Mouse (Mus musculus): ENCODE measurements around the gene Mthfd1l. TPM values are rescaled to one million over a fixed set of nuclear protein-coding genes. Genes with fewer than 3 reads are reported as not detected.

Mthfd1l gene
- polyA plus RNA-seq, 1 experiment = 15.5 TPM

DNA sequence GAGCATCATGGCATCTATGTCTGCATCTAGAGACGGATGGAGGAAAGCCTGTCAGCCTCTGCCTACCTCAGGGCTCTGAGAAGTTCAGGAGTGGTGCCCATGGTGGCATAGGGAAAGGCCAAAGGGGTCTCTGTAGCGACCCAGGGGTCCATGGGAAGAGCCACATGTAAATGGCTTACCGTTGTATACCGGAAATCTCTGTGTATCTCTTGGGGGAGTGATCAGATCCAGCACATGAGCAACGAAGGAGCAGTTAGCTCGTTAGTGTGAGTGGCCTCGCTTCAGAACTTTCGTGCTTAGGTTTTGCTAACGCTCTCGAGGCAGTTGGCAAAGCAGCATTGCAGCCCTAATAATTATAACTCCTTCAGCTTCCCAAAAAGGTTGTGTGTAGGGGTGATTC, 169.9 kb downstream of the Mthfd1l start:
- WGBS = 93% methylated on average over 10 of the region's 10 CpGs
- H3K4me1 ChIP-seq (ENCODE audit: control insufficient read depth, insufficient read depth, low read length) = no peaks in the 10 kb centered on the region
- TF ChIP-seq CTCF (IDR thresholded peaks at IDR 0.05; ENCODE audit: control insufficient read depth, insufficient read depth, low read length) (no peak), POLR2A (IDR thresholded peaks at IDR 0.05; ENCODE audit: borderline replicate concordance, control insufficient read depth, low read depth, low read length) (no peak)

DNA sequence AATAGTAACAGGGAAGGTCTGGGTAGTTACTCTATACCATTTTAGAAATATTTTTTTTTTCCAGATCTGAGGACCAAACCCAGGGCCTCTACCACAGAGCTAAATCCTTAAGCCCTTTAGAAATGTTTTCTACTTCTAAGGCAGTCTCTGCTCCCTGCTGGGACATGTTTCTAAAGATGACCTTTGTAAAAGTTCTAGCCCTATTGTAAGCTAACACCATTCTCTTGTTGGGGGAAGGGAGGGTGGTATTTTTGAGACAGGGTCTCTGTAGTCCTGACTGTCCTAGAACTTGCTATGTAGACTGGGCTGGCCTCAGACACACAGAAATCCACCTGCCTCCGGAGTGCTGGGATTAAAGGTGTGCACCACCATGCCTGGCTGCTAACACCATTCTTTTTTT, 170.5 kb downstream of the Mthfd1l start:
- Histone ChIP-seq H3K4me1 (ENCODE audit: control insufficient read depth, insufficient read depth, low read length) (no peaks in the 10 kb centered on the region), H3K4me3 (replicated peaks; ENCODE audit: control insufficient read depth, low read depth, low read length) (no peak overlapping the region), H3K27ac (ENCODE audit: control insufficient read depth, insufficient read depth, low read depth, low read length, poor library complexity) (no peak overlapping the region)
- TF ChIP-seq POLR2A (IDR thresholded peaks at IDR 0.05; ENCODE audit: borderline replicate concordance, control insufficient read depth, low read depth, low read length) = no peak
- TF ChIP-seq CTCF (IDR thresholded peaks at IDR 0.05; ENCODE audit: control insufficient read depth, insufficient read depth, low read length) = no peak
- WGBS = 92% methylated on average over 1 of the region's 1 CpGs

More for the DNA sequence above, 169.9 kb downstream of the Mthfd1l start:
- Histone ChIP-seq H3K27ac (ENCODE audit: control insufficient read depth, insufficient read depth, low read depth, low read length, poor library complexity) (no peak overlapping the region), H3K4me3 (replicated peaks; ENCODE audit: control insufficient read depth, low read depth, low read length) (no peak overlapping the region)

- WGBS = 87% methylated on average over 16 of the region's 16 CpGs
- Histone ChIP-seq H3K27ac (ENCODE audit: control insufficient read depth, insufficient read depth, low read depth, low read length, poor library complexity) (no peak overlapping the region), H3K4me1 (ENCODE audit: control insufficient read depth, insufficient read depth, low read length) (no peaks in the 10 kb centered on the region), H3K4me3 (replicated peaks; ENCODE audit: control insufficient read depth, low read depth, low read length) (no peak overlapping the region)
- no peak for TF ChIP-seq CTCF (IDR thresholded peaks at IDR 0.05; ENCODE audit: control insufficient read depth, insufficient read depth, low read length)
Observed at GRCm38 (mm10) chr10:4145080-4145807, 172.3 kb downstream of the Mthfd1l start.

GRCm38 (mm10) chr10:4146947-4147346, 174.0 kb downstream of the Mthfd1l start:
- Histone ChIP-seq H3K27ac (ENCODE audit: control insufficient read depth, insufficient read depth, low read depth, low read length, poor library complexity) (no peak overlapping the region), H3K4me1 (ENCODE audit: control insufficient read depth, insufficient read depth, low read length) (no peaks in the 10 kb centered on the region), H3K4me3 (replicated peaks; ENCODE audit: control insufficient read depth, low read depth, low read length) (no peak overlapping the region)
- 77% methylated on average over 4 of the region's 4 CpGs for WGBS
- TF ChIP-seq POLR2A (IDR thresholded peaks at IDR 0.05; ENCODE audit: borderline replicate concordance, control insufficient read depth, low read depth, low read length) (no peak), CTCF (IDR thresholded peaks at IDR 0.05; ENCODE audit: control insufficient read depth, insufficient read depth, low read length) (no peak)

DNA sequence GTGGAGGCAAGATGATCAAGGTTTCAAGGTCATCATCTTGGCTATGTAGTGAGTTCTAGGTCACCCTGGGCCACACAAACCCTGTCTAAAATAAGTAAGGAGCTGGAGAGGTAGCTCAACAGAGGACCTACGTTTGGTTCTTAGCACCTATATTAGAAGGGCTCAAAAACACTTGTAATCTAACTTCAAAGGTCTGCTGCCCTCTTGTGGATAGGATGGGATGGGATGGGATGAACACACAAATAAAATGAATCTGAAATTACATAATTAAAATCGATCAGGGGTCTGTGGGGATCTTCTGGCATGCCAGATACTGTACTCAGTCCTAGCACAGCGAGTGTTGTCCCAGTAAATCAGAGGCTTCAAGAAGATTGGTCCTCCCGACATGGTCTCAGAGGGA, 178.2 kb downstream of the Mthfd1l start:
- H3K4me3 ChIP-seq (replicated peaks; ENCODE audit: control insufficient read depth, low read depth, low read length) = no peak overlapping the region
- H3K27ac ChIP-seq (ENCODE audit: control insufficient read depth, insufficient read depth, low read depth, low read length, poor library complexity) = no peak overlapping the region
- H3K4me1 ChIP-seq (ENCODE audit: control insufficient read depth, insufficient read depth, low read length) = no peaks in the 10 kb centered on the region; the same call in 1 of the 2 replicates
- TF ChIP-seq CTCF (IDR thresholded peaks at IDR 0.05; ENCODE audit: control insufficient read depth, insufficient read depth, low read length) = no peak
- no peak for TF ChIP-seq POLR2A (IDR thresholded peaks at IDR 0.05; ENCODE audit: borderline replicate concordance, control insufficient read depth, low read depth, low read length)
- 87% methylated on average over 4 of the region's 4 CpGs for WGBS

- H3K4me1 ChIP-seq (ENCODE audit: control insufficient read depth, insufficient read depth, low read length) = no peaks in the 10 kb centered on the region; the same call in 1 of the 2 replicates
- H3K27ac ChIP-seq (ENCODE audit: control insufficient read depth, insufficient read depth, low read depth, low read length, poor library complexity) = no peak overlapping the region
- 81% methylated on average over 12 of the region's 12 CpGs for WGBS
- TF ChIP-seq POLR2A (IDR thresholded peaks at IDR 0.05; ENCODE audit: borderline replicate concordance, control insufficient read depth, low read depth, low read length) (no peak), CTCF (IDR thresholded peaks at IDR 0.05; ENCODE audit: control insufficient read depth, insufficient read depth, low read length) (no peak)
- H3K4me3 ChIP-seq (replicated peaks; ENCODE audit: control insufficient read depth, low read depth, low read length) = no peak overlapping the region
Observed at GRCm38 (mm10) chr10:4151862-4152776, 179.2 kb downstream of the Mthfd1l start.

DNA sequence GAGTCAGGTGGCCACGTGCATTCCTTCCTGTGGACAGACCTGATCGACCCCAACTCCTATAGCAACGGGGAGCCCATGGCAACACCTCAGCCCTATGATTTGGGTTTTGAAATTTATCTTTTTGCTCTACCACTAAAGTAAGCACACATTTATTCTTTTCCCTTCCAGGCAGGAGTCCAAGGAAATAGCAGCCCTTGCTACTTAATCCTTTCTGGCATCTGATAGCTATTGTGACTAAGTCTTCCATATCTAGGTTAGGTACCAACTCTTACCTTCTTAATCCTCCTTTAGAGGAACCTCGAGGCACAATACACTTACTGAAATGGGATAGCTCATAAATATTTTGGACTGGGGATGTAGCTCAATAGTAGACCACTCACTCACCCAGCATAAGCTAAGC, 180.1 kb downstream of the Mthfd1l start:
- 76% methylated on average over 4 of the region's 4 CpGs for WGBS
- H3K4me1 ChIP-seq (ENCODE audit: control insufficient read depth, insufficient read depth, low read length) = no peaks in the 10 kb centered on the region; the same call in 1 of the 2 replicates
- H3K27ac ChIP-seq (ENCODE audit: control insufficient read depth, insufficient read depth, low read depth, low read length, poor library complexity) = no peak overlapping the region
- TF ChIP-seq CTCF (IDR thresholded peaks at IDR 0.05; ENCODE audit: control insufficient read depth, insufficient read depth, low read length) = no peak
- TF ChIP-seq POLR2A (IDR thresholded peaks at IDR 0.05; ENCODE audit: borderline replicate concordance, control insufficient read depth, low read depth, low read length) = no peak
- H3K4me3 ChIP-seq (replicated peaks; ENCODE audit: control insufficient read depth, low read depth, low read length) = no peak overlapping the region

- 80% methylated on average over 6 of the region's 6 CpGs for WGBS
- no peak overlapping the region for H3K27ac ChIP-seq (ENCODE audit: control insufficient read depth, insufficient read depth, low read depth, low read length, poor library complexity)
- H3K4me3 ChIP-seq (replicated peaks; ENCODE audit: control insufficient read depth, low read depth, low read length) = no peak overlapping the region
- no peak for TF ChIP-seq CTCF (IDR thresholded peaks at IDR 0.05; ENCODE audit: control insufficient read depth, insufficient read depth, low read length)
- no peak for TF ChIP-seq POLR2A (IDR thresholded peaks at IDR 0.05; ENCODE audit: borderline replicate concordance, control insufficient read depth, low read depth, low read length)
- H3K4me1 ChIP-seq (ENCODE audit: control insufficient read depth, insufficient read depth, low read length) = no peaks in the 10 kb centered on the region; the same call in 1 of the 2 replicates
Observed at GRCm38 (mm10) chr10:4154035-4154434, 181.1 kb downstream of the Mthfd1l start.
